Mouse (Mus musculus): ENCODE results near the gene Prdm16. TPM values are rescaled to one million over a fixed set of nuclear protein-coding genes. Genes with fewer than 3 reads are reported as not detected.

The Prdm16 gene
- 1 to 10 TPM; 1.4 to 2.0 TPM for total RNA-seq (2021)
- long read RNA-seq, experiment 1, partial matches to known transcripts, result 0 of 1 reads
- long read RNA-seq, experiment 1, other reads (novel, unspliced or antisense), result 1 of 1 reads
- long read RNA-seq, experiment 2, partial matches to known transcripts, result 0 of 1 reads
- long read RNA-seq, experiment 2, other reads (novel, unspliced or antisense), result 1 of 1 reads

GRCm38 (mm10) chr4:154636721-154637311, at the start of gene Prdm16:
TSS of gene Prdm16 (minus strand) at chr4:154636873.
- peak; percentile 25 for DNase-seq (ENCODE audit: low spot score)

GRCm38 (mm10) chr4:154683068-154683752, 46.5 kb upstream of the Prdm16 start:
- no peak for DNase-seq (ENCODE audit: low spot score)

GRCm38 (mm10) chr4:154682311-154682710, 45.6 kb upstream of the Prdm16 start:
- DNase-seq (ENCODE audit: low spot score), result no peak

- DNase-seq (ENCODE audit: low spot score), result no peak
These were observed 38.8 kb upstream of the Prdm16 start for GRCm38 (mm10) chr4:154675441-154676000.

- DNase-seq (ENCODE audit: low spot score), result no peak
These were observed 38.3 kb upstream of the Prdm16 start for GRCm38 (mm10) chr4:154674966-154675365.

GRCm38 (mm10) chr4:154674541-154674940, 37.9 kb upstream of the Prdm16 start:
- peak; percentile 62 for DNase-seq (ENCODE audit: low spot score)

GRCm38 (mm10) chr4:154673986-154674385, 37.3 kb upstream of the Prdm16 start:
- no peak for DNase-seq (ENCODE audit: low spot score)

- no peak for DNase-seq (ENCODE audit: low spot score)
These were observed 35.4 kb upstream of the Prdm16 start for GRCm38 (mm10) chr4:154672027-154672426.

- no peak for DNase-seq (ENCODE audit: low spot score)
These were observed 34.7 kb upstream of the Prdm16 start for GRCm38 (mm10) chr4:154671232-154671912.

- no peak for DNase-seq (ENCODE audit: low spot score)
These were observed 31.1 kb upstream of the Prdm16 start, which contains the start of gene Actrt2 for GRCm38 (mm10) chr4:154667767-154668166. TSS of gene Actrt2 (minus strand) at chr4:154667867.

- DNase-seq (ENCODE audit: low spot score), result peak; percentile 25
These were observed 26.1 kb upstream of the Prdm16 start for GRCm38 (mm10) chr4:154662681-154663215.

GRCm38 (mm10) chr4:154661256-154661655, 24.6 kb upstream of the Prdm16 start:
- no peak for DNase-seq (ENCODE audit: low spot score)

GRCm38 (mm10) chr4:154660025-154660424, 23.4 kb upstream of the Prdm16 start:
- DNase-seq (ENCODE audit: low spot score), result no peak

GRCm38 (mm10) chr4:154655134-154655910, 18.6 kb upstream of the Prdm16 start:
- DNase-seq (ENCODE audit: low spot score), result peak; percentile 46

- DNase-seq (ENCODE audit: low spot score), result no peak
These were observed 15.8 kb upstream of the Prdm16 start for GRCm38 (mm10) chr4:154652494-154652893.

GRCm38 (mm10) chr4:154649083-154649747, 12.5 kb upstream of the Prdm16 start:
- peak; percentile 62 for DNase-seq (ENCODE audit: low spot score)

- no peak for DNase-seq (ENCODE audit: low spot score)
These were observed 5.8 kb upstream of the Prdm16 start for GRCm38 (mm10) chr4:154642496-154642895.

GRCm38 (mm10) chr4:154641296-154642110, 4.8 kb upstream of the Prdm16 start:
- DNase-seq (ENCODE audit: low spot score), result no peak

Measured in gastrocnemius, adult 18-20 months (tissue).